Mouse (Mus musculus) gastrocnemius, postnatal 14 days (tissue): ENCODE measurements around the gene Olfr514. TPM values are rescaled to one million over a fixed set of nuclear protein-coding genes. Genes with fewer than 3 reads are reported as not detected.
"Not testable (repeated sequence)": the region's sequence is repeated elsewhere in the genome, so short reads cannot be mapped to it uniquely, and the experiment has no call there.

Source experiments
- DNase-seq: peaks from one replicate; pipeline ENCODE4 v3.0.0; 2021; ENCODE audit warnings: mixed read lengths
- intact Hi-C: fragments of 180-260 bp; cut with DNase I; formaldehyde crosslinking; loops from one replicate; pipeline ENCODE4 v1.15.1; 2025; ENCODE audit warnings: low total_unique reads
- long read RNA-seq, 2 experiments: library from polyadenylated mRNA; stranded (forward); transcript quantifications; one replicate each; pipeline ENCODE4 v2.0.0; 2021
- total RNA-seq, 2 experiments: library from RNA; stranded (reverse); gene quantifications; 2 replicates each; pipeline ENCODE4 v1.2.3; 2021

Olfr514 gene
- total RNA-seq, result not detected
- long read RNA-seq, experiment 1, result 0 reads
- long read RNA-seq, experiment 2, result 0 reads

DNA sequence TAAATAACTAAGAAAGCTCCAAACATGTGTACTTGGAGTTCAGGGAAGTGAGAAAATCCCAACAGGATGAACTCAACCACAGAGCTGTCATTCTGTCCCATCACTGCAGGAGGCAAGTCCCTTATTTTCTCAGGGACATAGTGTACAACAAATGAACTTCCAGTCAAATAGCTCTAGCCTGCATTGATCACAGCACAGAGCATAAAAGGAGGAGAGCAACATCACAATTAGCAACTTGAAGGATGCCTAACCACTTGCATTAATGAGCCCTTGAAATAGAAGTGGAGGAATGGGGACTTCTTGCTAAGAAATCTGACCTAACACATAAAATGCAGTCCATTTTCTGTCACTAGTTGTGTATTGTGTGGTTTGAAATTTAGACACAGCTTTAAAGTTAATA is at the start of gene Olfr514:
Gene Olfr514 (minus strand): TSS at position 101 of the 400 bp plus-strand sequence.
- intact Hi-C loops, result no loop called here
- no peak for DNase-seq

GRCm38 (mm10) chr7:108872279-108872678 is 46.5 kb upstream of the Olfr514 start, which contains the start of gene Olfr517:
TSS of gene Olfr517 (minus strand) at chr7:108872379.
- intact Hi-C loops, result no loop called here
- no peak for DNase-seq

DNA sequence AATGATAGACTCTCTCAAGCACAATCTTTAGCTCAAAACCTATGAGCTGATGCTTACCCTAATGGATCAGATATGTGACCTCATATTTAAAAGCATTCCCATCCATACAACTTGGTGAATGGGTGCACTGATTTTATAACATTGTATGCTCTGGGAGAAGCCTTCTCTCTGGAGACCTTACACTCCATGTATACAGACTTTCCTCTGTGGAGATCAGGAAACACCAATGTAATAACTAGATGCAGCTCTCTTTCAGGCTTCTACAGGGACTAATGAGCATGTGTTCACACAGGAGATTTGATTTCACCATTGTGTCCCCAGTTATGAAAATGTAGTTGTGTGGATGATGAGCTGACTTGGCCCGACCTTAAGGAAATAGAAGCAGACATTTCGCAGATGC is 24.6 kb upstream of the Olfr514 start, which contains the start of gene Olfr516:
Gene Olfr516 (minus strand): TSS at position 101 of the 400 bp plus-strand sequence.
- intact Hi-C loops, result no loop called here
- DNase-seq, result no peak

- intact Hi-C loops, result loop anchor here (5.0 to 10.0 kb wide), 2 partner anchors 120 to 213 kb away; partner anchors contain the start of genes Eif3f and Nlrp10
- not testable (repeated sequence) for DNase-seq
Measured at GRCm38 (mm10) chr7:108814593-108815215, 11.1 kb downstream of the Olfr514 start.

DNA sequence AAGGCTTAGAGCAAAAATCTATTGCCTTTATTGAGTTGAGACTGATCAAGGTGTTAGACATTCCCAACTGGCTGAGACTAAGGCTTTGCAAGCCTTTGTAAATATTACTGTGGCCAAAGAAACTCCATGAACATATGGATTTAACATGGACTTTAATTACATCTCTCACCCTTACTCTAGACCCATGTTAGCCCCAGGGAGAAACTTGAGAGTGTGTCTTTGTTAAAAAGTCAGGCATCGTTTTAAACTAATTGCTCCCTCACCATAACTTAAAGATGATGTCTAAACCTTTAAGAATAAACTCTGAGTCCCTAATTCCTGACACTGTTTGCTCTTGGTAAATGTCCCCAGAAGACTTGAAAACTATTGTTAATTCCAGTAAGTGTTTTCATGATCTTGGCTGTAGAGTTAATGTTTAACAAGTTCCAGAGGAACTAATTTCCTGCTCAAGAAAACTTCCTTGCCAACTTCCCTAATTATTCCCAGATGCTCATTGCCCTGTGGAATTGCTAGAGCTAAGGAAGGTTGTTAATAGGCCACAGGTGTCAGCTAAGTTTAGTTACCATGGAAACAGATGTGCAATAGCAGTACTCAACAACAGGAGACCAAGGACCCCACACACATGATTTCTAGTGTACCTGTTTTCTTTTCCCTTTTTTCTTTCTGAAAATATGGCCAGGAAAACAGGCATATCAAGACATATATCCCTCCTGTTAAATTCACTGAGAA is 28.4 kb downstream of the Olfr514 start:
- DNase-seq, result no peak
- intact Hi-C loops, result no loop called here

Other genes with a start within 250 kb of the Olfr514 start
- not detected for gene Olfr506, start 215.2 kb downstream of the Olfr514 start, total RNA-seq
- gene Olfr507, start 204.2 kb downstream of the Olfr514 start, total RNA-seq, result not detected
- not detected for gene Olfr508, start 196.0 kb downstream of the Olfr514 start, total RNA-seq
- not detected for gene Olfr509, start 174.1 kb downstream of the Olfr514 start, total RNA-seq
- not detected for gene Olfr510, start 159.6 kb downstream of the Olfr514 start, total RNA-seq
- gene Olfr512, start 112.7 kb downstream of the Olfr514 start, total RNA-seq, result not detected
- not detected for gene Olfr513, start 75.0 kb downstream of the Olfr514 start, total RNA-seq
- gene Olfr516, start 24.5 kb upstream of the Olfr514 start, total RNA-seq, result not detected
- gene Olfr517, start 46.4 kb upstream of the Olfr514 start, total RNA-seq, result not detected
- gene Olfr518, start 59.0 kb upstream of the Olfr514 start, total RNA-seq, result not detected
- not detected for gene Olfr519, start 68.4 kb upstream of the Olfr514 start, total RNA-seq
- under 1 TPM; 0.66 to 0.70 TPM for gene Nlrp10, start 104.2 kb upstream of the Olfr514 start, total RNA-seq
- 100 to 1,000 TPM in 1 of 2 experiments, 10 to 100 TPM in 1; 98.1 to 105 TPM for gene Eif3f, start 108.4 kb upstream of the Olfr514 start, total RNA-seq
- 1 to 10 TPM in 1 of 2 experiments, under 1 TPM in 1; 0.89 to 1.3 TPM for gene Tub, start 124.3 kb upstream of the Olfr514 start, total RNA-seq